Mouse (Mus musculus) MEL (cell line): ENCODE measurements around the gene Daam1. TPM values are rescaled to one million over a fixed set of nuclear protein-coding genes. Genes with fewer than 3 reads are reported as not detected.

Experiments
- DNase-seq: peaks from one replicate; pipeline ENCODE4 v3.0.0; 2011; ENCODE audit warnings: low read depth, low spot score
- H3K27ac ChIP-seq: 2 replicates; pipeline ENCODE4 v1.5.1; 2012; ENCODE audit warnings: low read depth, mild to moderate bottlenecking, control low read depth, low read length, moderate library complexity; ENCODE audit not compliant: control insufficient read depth
- H3K27me3 ChIP-seq, 2 experiments: fragments of 150-350 bp in 1 of 2; sonication (generic) in 1 of 2; 2 replicates each; pipeline ENCODE4 v1.6.1; 2012; ENCODE audit warnings: low read length in 2 of 2, mild to moderate bottlenecking in 2 of 2, improper control_type of control experiment in 1 of 2, moderate library complexity in 1 of 2; ENCODE audit not compliant: insufficient read depth in 2 of 2, control insufficient read depth in 1 of 2
- H3K36me3 ChIP-seq, 2 experiments: 2 replicates each; pipeline ENCODE4 v1.6.1; 2012 to 2014; ENCODE audit warnings: low read length in 2 of 2, improper control_type of control experiment in 1 of 2, inconsistent platforms in 1 of 2, mild to moderate bottlenecking in 1 of 2; ENCODE audit not compliant: insufficient read depth in 2 of 2, control insufficient read depth in 1 of 2
- H3K4me1 ChIP-seq, 2 experiments: fragments of 150-350 bp in 1 of 2; sonication (generic) in 1 of 2; 2 replicates each; pipeline ENCODE4 v1.6.1; 2012; ENCODE audit warnings: low read length in 2 of 2, improper control_type of control experiment in 1 of 2, mild to moderate bottlenecking in 1 of 2; ENCODE audit not compliant: insufficient read depth in 2 of 2, control insufficient read depth in 1 of 2
- H3K4me3 ChIP-seq, 2 experiments: fragments of 150-350 bp in 1 of 2; sonication (generic) in 1 of 2; 2 replicates each; pipeline ENCODE4 v1.5.1; 2012; ENCODE audit warnings: low read depth in 2 of 2, low read length in 2 of 2, mild to moderate bottlenecking in 2 of 2, moderate library complexity in 2 of 2, control low read depth in 1 of 2, improper control_type of control experiment in 1 of 2; ENCODE audit not compliant: control insufficient read depth in 1 of 2, insufficient read depth in 1 of 2
- H3K79me2 ChIP-seq: 2 replicates; pipeline ENCODE4 v1.6.1; 2012; ENCODE audit warnings: mild to moderate bottlenecking, low read length, moderate library complexity; ENCODE audit not compliant: control insufficient read depth, poor library complexity, insufficient read depth
- H3K9ac ChIP-seq: 2 replicates; pipeline ENCODE4 v1.6.1; 2012; ENCODE audit warnings: low read depth, mild to moderate bottlenecking, control low read depth, low read length, moderate library complexity; ENCODE audit not compliant: control insufficient read depth, poor library complexity, severe bottlenecking
- H3K9me3 ChIP-seq: fragments of 150-350 bp; sonication (generic); replicated peaks from 2 replicates; pipeline ENCODE4 v1.6.1; 2012; ENCODE audit warnings: mild to moderate bottlenecking, low read length, improper control_type of control experiment, moderate library complexity; ENCODE audit not compliant: insufficient read depth
- BHLHE40 ChIP-seq: IDR thresholded peaks from 2 replicates; pipeline ENCODE4 v1.6.1; 2012; ENCODE audit warnings: low read depth, mild to moderate bottlenecking, inconsistent platforms, low read length, improper control_type of control experiment, borderline replicate concordance
- CHD1 ChIP-seq: IDR thresholded peaks from 2 replicates; pipeline ENCODE4 v1.6.1; 2012; ENCODE audit warnings: low read depth, mild to moderate bottlenecking, inconsistent platforms, low read length, improper control_type of control experiment
- CHD2 ChIP-seq: IDR thresholded peaks from 2 replicates; pipeline ENCODE4 v1.6.1; 2011; ENCODE audit warnings: low read length, improper control_type of control experiment
- EP300 ChIP-seq, 2 experiments: IDR thresholded peaks; 2 replicates each; pipeline ENCODE4 v1.6.1; 2011; ENCODE audit warnings: improper control_type of control experiment in 2 of 2, low read length in 2 of 2, low read depth in 1 of 2, mild to moderate bottlenecking in 1 of 2
- GABPA ChIP-seq: IDR thresholded peaks from 2 replicates; pipeline ENCODE4 v1.6.1; 2012; ENCODE audit warnings: low read depth, mild to moderate bottlenecking, inconsistent platforms, low read length, improper control_type of control experiment, moderate library complexity
- GATA1 ChIP-seq: IDR thresholded peaks from 2 replicates; pipeline ENCODE4 v1.6.1; 2011; ENCODE audit warnings: low read depth, low read length, improper control_type of control experiment
- JUND ChIP-seq: IDR thresholded peaks from 2 replicates; pipeline ENCODE4 v1.6.1; 2011; ENCODE audit warnings: low read depth, mild to moderate bottlenecking, improper control_type of control experiment, low read length
- KAT2A ChIP-seq: conservative IDR thresholded peaks from 2 replicates; pipeline ENCODE4 v1.6.1; 2012; ENCODE audit warnings: low read depth, low read length, improper control_type of control experiment, inconsistent platforms
- MAFK ChIP-seq: IDR thresholded peaks from 2 replicates; pipeline ENCODE4 v1.6.1; 2011; ENCODE audit warnings: low read depth, mild to moderate bottlenecking, low read length, improper control_type of control experiment, borderline replicate concordance
- MAZ ChIP-seq: IDR thresholded peaks from 2 replicates; pipeline ENCODE4 v1.6.1; 2012; ENCODE audit warnings: low read depth, mild to moderate bottlenecking, inconsistent platforms, low read length, improper control_type of control experiment
- MEF2A ChIP-seq: IDR thresholded peaks from 2 replicates; pipeline ENCODE4 v1.6.1; 2014; ENCODE audit warnings: low read depth, mild to moderate bottlenecking, inconsistent platforms, low read length, improper control_type of control experiment; ENCODE audit not compliant: poor library complexity, insufficient replicate concordance, severe bottlenecking; ENCODE audit errors: extremely low read depth
- MYB ChIP-seq: IDR thresholded peaks from 2 replicates; pipeline ENCODE4 v1.6.1; 2011; ENCODE audit warnings: mild to moderate bottlenecking, low read depth, low read length, improper control_type of control experiment
- MYC ChIP-seq: IDR thresholded peaks from 2 replicates; pipeline ENCODE4 v1.6.1; 2011; ENCODE audit warnings: low read depth, mild to moderate bottlenecking, low read length, improper control_type of control experiment, moderate library complexity
- NRF1 ChIP-seq: IDR thresholded peaks from 2 replicates; pipeline ENCODE4 v1.6.1; 2014; ENCODE audit warnings: low read depth, mild to moderate bottlenecking, inconsistent platforms, low read length, improper control_type of control experiment, moderate library complexity; ENCODE audit not compliant: poor library complexity, insufficient read depth, severe bottlenecking
- POLR2A ChIP-seq, 2 experiments: IDR thresholded peaks; 2 replicates each; pipeline ENCODE4 v1.6.1; 2011 to 2012; ENCODE audit warnings: low read length in 2 of 2, mild to moderate bottlenecking in 2 of 2, control low read depth in 1 of 2, improper control_type of control experiment in 1 of 2, low read depth in 1 of 2, moderate library complexity in 1 of 2; ENCODE audit not compliant: control insufficient read depth in 1 of 2, insufficient read depth in 1 of 2, poor library complexity in 1 of 2
- POLR2AphosphoS2 ChIP-seq: IDR thresholded peaks from 2 replicates; pipeline ENCODE4 v1.6.1; 2011; ENCODE audit warnings: low read length, improper control_type of control experiment
- POLR2AphosphoS5 ChIP-seq: IDR thresholded peaks from 2 replicates; pipeline ENCODE4 v1.6.1; 2012; ENCODE audit warnings: low read depth, borderline replicate concordance, mild to moderate bottlenecking, inconsistent platforms, low read length, moderate library complexity, mixed read lengths
- RCOR1 ChIP-seq: IDR thresholded peaks from 2 replicates; pipeline ENCODE4 v1.6.1; 2012; ENCODE audit warnings: low read depth, mild to moderate bottlenecking, inconsistent platforms, low read length, improper control_type of control experiment
- SIN3A ChIP-seq: IDR thresholded peaks from 2 replicates; pipeline ENCODE4 v1.6.1; 2012; ENCODE audit warnings: low read length, improper control_type of control experiment, inconsistent platforms
- TBP ChIP-seq: IDR thresholded peaks from 2 replicates; pipeline ENCODE4 v1.8.0; 2011; ENCODE audit warnings: low read depth, low read length, improper control_type of control experiment
- UBTF ChIP-seq: IDR thresholded peaks from 2 replicates; pipeline ENCODE4 v1.6.1; 2012; ENCODE audit warnings: low read depth, mild to moderate bottlenecking, inconsistent platforms, low read length, improper control_type of control experiment, moderate library complexity, borderline replicate concordance; ENCODE audit not compliant: insufficient read depth
- USF1 ChIP-seq: IDR thresholded peaks from 2 replicates; pipeline ENCODE4 v1.6.1; 2014; ENCODE audit warnings: low read depth, mild to moderate bottlenecking, inconsistent platforms, low read length, improper control_type of control experiment, moderate library complexity
- ZNF384 ChIP-seq: IDR thresholded peaks from 2 replicates; pipeline ENCODE4 v1.6.1; 2012; ENCODE audit warnings: low read depth, mild to moderate bottlenecking, inconsistent platforms, low read length, improper control_type of control experiment
- polyA plus RNA-seq, 2 experiments: library from polyadenylated mRNA; stranded (reverse) in 1 of 2; unstranded in 1 of 2; fragments of >175 nt in 1 of 2; fragments of >200 nt in 1 of 2; gene quantifications; 2 replicates each; pipeline versions ENCODE4 v1.2.1 to v1.2.4; 2012; ENCODE audit warnings: low replicate concordance in 2 of 2, low read depth in 1 of 2; ENCODE audit not compliant: insufficient read length in 2 of 2, insufficient read depth in 1 of 2, missing spikeins in 1 of 2
- total RNA-seq: library from RNA; depleted of rRNA; stranded (reverse); fragments of 300-350 nt; gene quantifications from 2 replicates; pipeline ENCODE4 v1.2.3, GENCODE M21; 2012

The Daam1 gene
- total and polyA plus RNA-seq, 3 experiments: 9.2 to 12.0 TPM; not detected in 1

DNA sequence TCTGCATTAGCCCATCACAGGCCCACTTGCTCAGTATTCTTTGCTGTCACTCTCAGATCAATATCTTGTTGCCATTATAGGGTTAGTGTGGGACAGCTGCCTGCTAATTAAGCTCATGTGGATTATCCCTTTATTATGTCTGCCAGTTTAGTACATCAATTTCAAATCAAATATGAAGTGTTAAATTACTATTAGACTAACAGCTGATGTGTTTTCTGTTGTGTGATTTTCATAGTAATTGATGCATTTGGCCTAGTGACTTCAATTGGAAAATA lies 25.5 kb downstream of the Daam1 start:
- peaks cover 0 to 4% of the 10 kb centered on the region in 2 experiments; a peak in 2 of 4 replicates for H3K36me3 ChIP-seq
- H3K79me2 ChIP-seq: peaks cover 2% of the 10 kb centered on the region; the same call in 1 of the 2 replicates
- DNase-seq: no peak
- H3K4me1 ChIP-seq: no peaks in the 10 kb centered on the region; a peak in 1 of 4 replicates
- H3K9me3 ChIP-seq: no peaks in the 10 kb centered on the region
- no peaks in the 10 kb centered on the region for H3K27me3 ChIP-seq
- TF ChIP-seq CHD2 (no peak), MAFK (no peak), NRF1 (no peak), CHD1 (no peak), RCOR1 (no peak), UBTF (no peak), MYB (no peak), EP300 (IDR thresholded peaks at IDR 0.05; ENCODE audit: low read depth in 1 of 2, low read length in 2 of 2) (no peak), TBP (no peak), GATA1 (no peak), POLR2A (IDR thresholded peaks at IDR 0.05; ENCODE audit: control insufficient read depth in 1 of 2, insufficient read depth in 1 of 2, low read depth in 1 of 2, low read length in 2 of 2, poor library complexity in 1 of 2) (no peak), BHLHE40 (no peak), MYC (no peak), USF1 (no peak), MAZ (no peak)
- no peak overlapping the region for H3K9ac ChIP-seq
- no peak overlapping the region for H3K4me3 ChIP-seq
- no peak overlapping the region for H3K27ac ChIP-seq

DNA sequence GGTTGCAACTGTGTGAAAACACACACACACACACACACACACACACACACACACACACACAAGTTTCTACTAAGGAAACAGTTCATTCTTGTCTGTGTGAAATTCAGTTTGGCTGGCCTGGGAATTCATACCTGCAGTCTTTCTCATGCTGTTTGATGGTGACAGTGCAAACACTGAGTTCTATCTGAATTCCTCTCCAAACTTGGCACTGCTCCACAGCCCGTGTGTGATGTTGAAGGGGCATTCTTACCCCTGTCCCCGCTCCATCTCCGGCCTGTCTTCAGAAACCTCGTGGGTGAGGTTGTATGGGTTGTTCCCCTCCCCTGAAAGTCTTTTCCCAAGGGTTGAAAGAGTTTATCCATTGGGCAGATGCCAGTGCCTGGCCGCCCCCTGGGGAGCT lies 28.2 kb downstream of the Daam1 start:
- TF ChIP-seq JUND (no peak), BHLHE40 (no peak), POLR2AphosphoS5 (no peak), MEF2A (no peak), ZNF384 (no peak), CHD1 (no peak), MAZ (no peak), RCOR1 (no peak), POLR2AphosphoS2 (no peak), GABPA (no peak), MYC (no peak), TBP (no peak), SIN3A (no peak), KAT2A (no peak)
- no peak for DNase-seq
- H3K4me3 ChIP-seq: no peak overlapping the region
- no peaks in the 10 kb centered on the region; a peak in 1 of 4 replicates for H3K4me1 ChIP-seq
- no peaks in the 10 kb centered on the region for H3K27me3 ChIP-seq
- peaks cover 0 to 4% of the 10 kb centered on the region in 2 experiments; a peak in 2 of 4 replicates for H3K36me3 ChIP-seq
- no peaks in the 10 kb centered on the region for H3K9me3 ChIP-seq
- no peak overlapping the region for H3K9ac ChIP-seq
- peaks cover 2% of the 10 kb centered on the region; the same call in 1 of the 2 replicates for H3K79me2 ChIP-seq
- H3K27ac ChIP-seq: no peak overlapping the region
